Mouse (Mus musculus) C2C12 (cell line): ENCODE measurements around the gene Cdk5r2. TPM values are rescaled to one million over a fixed set of nuclear protein-coding genes. Genes with fewer than 3 reads are reported as not detected.

ENCODE experiments used
- H3K27me3 ChIP-seq: one replicate; pipeline ENCODE4 v1.6.1; 2011; ENCODE audit not compliant: control insufficient read depth, insufficient read depth, insufficient read length
- H3K36me3 ChIP-seq: one replicate; pipeline ENCODE4 v1.6.1; 2011; ENCODE audit not compliant: control insufficient read depth, insufficient read depth
- H3K4me3 ChIP-seq: one replicate; pipeline ENCODE4 v1.5.1; 2011; ENCODE audit warnings: mild to moderate bottlenecking, control low read depth; ENCODE audit not compliant: poor library complexity, insufficient read depth, severe bottlenecking
- H3K79me2 ChIP-seq: one replicate; pipeline ENCODE4 v1.6.1; 2011; ENCODE audit not compliant: control insufficient read depth, insufficient read depth
- H3K79me3 ChIP-seq: one replicate; pipeline ENCODE4 v1.6.1; 2011; ENCODE audit warnings: low read depth, control low read depth
- H3ac ChIP-seq: one replicate; pipeline ENCODE3; 2011; ENCODE audit warnings: low read depth; ENCODE audit not compliant: control insufficient read depth, insufficient read length
- CEBPB ChIP-seq: IDR thresholded peaks from one replicate; pipeline ENCODE4 v1.6.1; 2011; ENCODE audit warnings: low read depth, mild to moderate bottlenecking, control low read depth, moderate library complexity
- CTCF ChIP-seq: IDR thresholded peaks from one replicate; pipeline ENCODE4 v1.5.1; 2011; ENCODE audit not compliant: control insufficient read depth, insufficient read depth, insufficient read length
- FOSL1 ChIP-seq: IDR thresholded peaks from one replicate; pipeline ENCODE4 v1.8.0; 2011; ENCODE audit warnings: mild to moderate bottlenecking, low read length; ENCODE audit not compliant: poor library complexity, insufficient read depth, severe bottlenecking
- MAX ChIP-seq: IDR thresholded peaks from one replicate; pipeline ENCODE4 v1.6.1; 2011; ENCODE audit warnings: mild to moderate bottlenecking, control low read depth
- MYOD1 ChIP-seq: IDR thresholded peaks from one replicate; pipeline ENCODE4 v1.6.1; 2011; ENCODE audit warnings: low read depth; ENCODE audit not compliant: control insufficient read depth, insufficient read length
- MYOG ChIP-seq: IDR thresholded peaks from one replicate; pipeline ENCODE4 v1.6.1; 2011; ENCODE audit not compliant: control insufficient read depth, insufficient read length; ENCODE audit errors: extremely low read depth
- USF1 ChIP-seq: IDR thresholded peaks from one replicate; pipeline ENCODE4 v1.6.1; 2011; ENCODE audit warnings: low read depth, mild to moderate bottlenecking, control low read depth, moderate library complexity
- polyA plus RNA-seq: library from polyadenylated mRNA; unstranded; fragments of >200 nt; fragmentation: generic; extraction: Trizol; gene quantifications from one replicate; pipeline ENCODE4 v1.2.1, GENCODE M21; 2012; ENCODE audit warnings: missing spikeins

Cdk5r2 gene
- polyA plus RNA-seq, 1 experiment, result 0.04 TPM

DNA sequence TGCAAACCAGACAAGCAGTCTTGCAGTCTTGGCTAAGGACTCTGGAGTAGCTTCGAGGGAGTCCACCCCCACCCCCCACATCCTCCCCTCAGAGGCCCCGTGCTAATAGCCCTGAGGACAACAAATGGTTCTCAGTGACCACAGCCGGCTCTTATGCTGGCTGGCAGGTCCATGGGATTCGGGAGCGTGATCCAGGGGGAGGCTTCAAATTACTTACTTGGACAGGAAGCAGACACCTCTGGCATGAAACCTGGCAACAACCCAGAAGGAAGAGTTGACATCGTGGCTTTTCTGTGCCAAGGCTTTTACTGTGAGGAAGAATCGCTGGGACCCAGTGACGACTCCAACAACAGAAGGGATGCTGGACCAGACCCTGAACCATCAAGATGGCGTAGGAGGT, 8.4 kb upstream of the Cdk5r2 start:
- H3K79me3 ChIP-seq, result no peaks in the 10 kb centered on the region
- H3ac ChIP-seq, result no peak overlapping the region
- H3K27me3 ChIP-seq, result peaks cover 50% of the 10 kb centered on the region
- H3K79me2 ChIP-seq, result no peaks in the 10 kb centered on the region
- H3K36me3 ChIP-seq, result no peaks in the 10 kb centered on the region
- no peak overlapping the region for H3K4me3 ChIP-seq
- TF ChIP-seq CTCF (no peak), USF1 (no peak), CEBPB (no peak), FOSL1 (no peak), MYOG (no peak), MYOD1 (no peak), MAX (no peak)

DNA sequence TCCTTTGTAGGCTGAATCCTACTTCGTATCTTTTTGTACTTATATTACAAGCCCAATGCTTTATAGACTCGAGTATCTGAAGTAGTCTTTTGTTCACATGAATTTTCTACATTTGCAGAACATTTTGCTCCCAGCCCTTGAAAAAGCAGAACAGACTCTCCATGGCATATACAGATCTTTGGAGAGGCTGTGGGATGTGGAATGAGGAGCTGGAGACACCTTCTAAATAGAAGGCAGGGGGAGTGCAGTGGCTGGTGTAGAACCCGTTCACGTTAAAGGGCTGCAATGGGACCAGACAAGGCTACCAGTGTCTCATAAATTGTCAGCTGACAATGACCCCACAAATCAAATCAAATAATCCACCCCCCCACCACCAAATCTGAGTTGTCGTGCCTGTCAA, 5.8 kb upstream of the Cdk5r2 start:
- TF ChIP-seq MAX (no peak), CEBPB (no peak), MYOG (no peak), MYOD1 (no peak), USF1 (no peak), CTCF (no peak), FOSL1 (no peak)
- Histone ChIP-seq H3ac (no peak overlapping the region), H3K27me3 (peaks cover 55% of the 10 kb centered on the region), H3K36me3 (no peaks in the 10 kb centered on the region), H3K79me2 (no peaks in the 10 kb centered on the region), H3K79me3 (no peaks in the 10 kb centered on the region), H3K4me3 (no peak overlapping the region)

DNA sequence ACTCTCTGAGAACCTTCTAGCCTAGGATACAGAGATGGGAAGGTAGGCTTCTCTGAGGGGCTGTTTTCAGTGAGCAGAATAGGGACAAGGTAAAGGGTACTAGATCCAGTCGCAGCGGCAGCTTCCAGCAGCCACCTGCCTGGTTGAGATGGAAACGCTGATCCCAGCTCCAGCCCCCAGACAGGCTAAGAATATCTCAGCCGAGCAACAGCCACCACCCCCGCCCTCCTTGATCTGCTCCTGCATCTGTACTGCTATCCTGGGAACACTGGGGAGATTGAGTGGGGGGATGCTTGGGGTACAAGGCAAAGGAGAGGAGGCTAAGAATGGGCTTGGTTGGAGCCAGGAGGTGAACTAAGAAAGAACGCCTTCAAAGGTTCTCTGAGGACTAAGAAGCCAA, 4.5 kb upstream of the Cdk5r2 start:
- H3K4me3 ChIP-seq, result no peak overlapping the region
- H3ac ChIP-seq, result no peak overlapping the region
- no peaks in the 10 kb centered on the region for H3K79me2 ChIP-seq
- no peak for TF ChIP-seq CTCF
- no peak for TF ChIP-seq MAX
- no peak for TF ChIP-seq MYOG
- no peak for TF ChIP-seq FOSL1
- no peak for TF ChIP-seq CEBPB
- no peak for TF ChIP-seq MYOD1
- TF ChIP-seq USF1, result no peak
- H3K79me3 ChIP-seq, result no peaks in the 10 kb centered on the region
- peaks cover 60% of the 10 kb centered on the region for H3K27me3 ChIP-seq
- H3K36me3 ChIP-seq, result no peaks in the 10 kb centered on the region

DNA sequence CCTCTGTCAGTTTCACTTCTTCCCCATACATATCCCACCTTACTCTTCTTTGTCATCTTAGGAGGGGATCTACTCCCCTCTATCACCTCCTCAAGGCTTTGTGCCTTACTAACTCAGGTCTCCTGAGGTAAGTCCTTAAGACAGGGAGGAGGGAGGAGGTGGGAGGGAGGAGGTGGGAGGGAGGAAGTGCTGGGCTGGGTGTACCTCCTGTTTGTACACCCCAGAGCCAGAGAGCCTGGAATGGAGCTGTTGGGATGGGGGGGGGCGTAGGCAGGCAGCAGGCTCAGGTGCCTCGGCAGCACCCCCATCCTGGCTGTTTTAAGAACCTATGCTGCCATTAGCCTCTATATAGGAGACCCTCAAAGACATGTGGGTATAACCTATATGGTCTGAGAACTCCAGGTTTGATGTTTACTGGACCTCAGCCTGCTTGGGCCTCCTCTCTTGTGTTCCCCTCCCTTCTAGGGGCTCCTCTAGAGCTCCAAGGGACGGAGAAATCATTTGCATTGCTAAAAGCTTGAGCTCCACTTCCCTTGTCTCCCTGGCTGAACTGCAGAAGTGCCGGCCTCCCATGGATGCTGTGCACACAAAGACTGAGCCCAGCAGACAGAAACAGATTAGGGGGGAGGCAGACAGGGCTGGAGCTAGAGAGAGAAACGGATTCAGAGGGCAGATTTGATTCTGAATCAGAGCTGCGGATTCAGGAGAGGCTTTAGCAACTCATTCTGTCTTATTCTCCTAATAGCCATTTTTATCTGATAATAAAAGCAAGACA, 3.5 kb upstream of the Cdk5r2 start:
- Histone ChIP-seq H3K79me3 (no peaks in the 10 kb centered on the region), H3K4me3 (no peak overlapping the region), H3K36me3 (no peaks in the 10 kb centered on the region), H3K27me3 (peaks cover 68% of the 10 kb centered on the region), H3ac (no peak overlapping the region), H3K79me2 (no peaks in the 10 kb centered on the region)
- TF ChIP-seq CTCF, result no peak
- TF ChIP-seq FOSL1, result no peak
- no peak for TF ChIP-seq USF1
- TF ChIP-seq MYOG, result no peak
- no peak for TF ChIP-seq CEBPB

DNA sequence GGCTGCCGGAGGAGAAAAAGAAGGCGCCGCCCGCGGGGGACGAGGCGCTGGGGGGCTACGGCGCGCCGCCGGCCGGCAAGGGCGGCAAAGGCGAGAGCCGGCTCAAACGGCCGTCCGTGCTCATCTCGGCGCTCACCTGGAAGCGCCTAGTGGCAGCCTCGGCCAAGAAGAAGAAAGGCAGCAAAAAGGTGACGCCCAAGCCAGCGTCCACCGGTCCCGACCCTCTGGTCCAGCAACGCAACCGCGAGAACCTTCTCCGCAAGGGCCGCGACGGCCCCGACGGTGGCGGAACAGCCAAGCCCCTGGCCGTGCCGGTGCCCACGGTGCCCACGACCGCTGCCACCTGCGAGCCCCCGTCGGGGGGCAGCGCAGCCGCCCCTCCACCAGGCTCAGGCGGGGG, 422 bp downstream of the Cdk5r2 start:
- H3K4me3 ChIP-seq, result no peak overlapping the region
- H3K79me3 ChIP-seq, result no peaks in the 10 kb centered on the region

GRCm38 (mm10) chr1:74855651-74856438, 1.1 kb downstream of the Cdk5r2 start:
- Histone ChIP-seq H3K27me3 (peaks cover 63% of the 10 kb centered on the region), H3K79me2 (no peaks in the 10 kb centered on the region), H3K36me3 (no peaks in the 10 kb centered on the region), H3ac (no peak overlapping the region), H3K79me3 (no peaks in the 10 kb centered on the region), H3K4me3 (no peak overlapping the region)
- TF ChIP-seq USF1 (no peak), MYOD1 (no peak), FOSL1 (no peak), CEBPB (no peak), CTCF (no peak), MYOG (no peak), MAX (no peak)

More for the DNA sequence above, 422 bp downstream of the Cdk5r2 start:
- peaks cover 70% of the 10 kb centered on the region for H3K27me3 ChIP-seq
- H3K36me3 ChIP-seq, result no peaks in the 10 kb centered on the region
- no peaks in the 10 kb centered on the region for H3K79me2 ChIP-seq
- no peak overlapping the region for H3ac ChIP-seq
- TF ChIP-seq MAX (no peak), CTCF (no peak), CEBPB (no peak), USF1 (no peak), FOSL1 (no peak), MYOG (no peak)
